Mouse (Mus musculus): ENCODE results near the gene Nudt15. TPM values are rescaled to one million over a fixed set of nuclear protein-coding genes. Genes with fewer than 3 reads are reported as not detected.
"Not testable (repeated sequence)": the region's sequence is repeated elsewhere in the genome, so short reads cannot be mapped to it uniquely, and the experiment has no call there.

Gene Nudt15
- 1 to 10 TPM; 3.9 to 4.4 TPM for polyA plus RNA-seq (2017; shearing (Covaris generic))

DNA sequence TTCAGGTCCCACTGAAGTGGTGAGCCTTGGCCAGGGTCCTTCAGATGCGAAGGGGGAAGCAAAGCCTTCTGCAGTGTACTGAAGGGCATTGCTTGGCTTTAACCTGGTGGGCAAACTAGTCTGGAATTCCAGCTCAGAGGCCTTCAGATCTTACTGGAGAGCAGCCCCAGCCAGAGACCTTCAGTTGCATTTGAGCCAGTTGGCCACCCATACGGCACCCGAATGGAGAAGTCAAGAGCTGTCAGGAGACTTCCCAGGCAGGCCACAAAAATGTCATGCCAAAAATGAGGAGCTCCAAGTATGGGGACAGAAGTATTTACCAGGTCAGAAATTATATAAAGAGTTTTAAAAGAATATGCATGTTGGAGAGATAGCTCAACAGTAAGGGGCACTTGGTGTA is at the start of gene Nudt15:
TSS of gene Nudt15 (minus strand) at position 192 of the 400 bp plus-strand sequence.
- no peak for ATAC-seq

- no peak for ATAC-seq
These were observed 44.1 kb upstream of the Nudt15 start for GRCm38 (mm10) chr14:73592166-73592565.

DNA sequence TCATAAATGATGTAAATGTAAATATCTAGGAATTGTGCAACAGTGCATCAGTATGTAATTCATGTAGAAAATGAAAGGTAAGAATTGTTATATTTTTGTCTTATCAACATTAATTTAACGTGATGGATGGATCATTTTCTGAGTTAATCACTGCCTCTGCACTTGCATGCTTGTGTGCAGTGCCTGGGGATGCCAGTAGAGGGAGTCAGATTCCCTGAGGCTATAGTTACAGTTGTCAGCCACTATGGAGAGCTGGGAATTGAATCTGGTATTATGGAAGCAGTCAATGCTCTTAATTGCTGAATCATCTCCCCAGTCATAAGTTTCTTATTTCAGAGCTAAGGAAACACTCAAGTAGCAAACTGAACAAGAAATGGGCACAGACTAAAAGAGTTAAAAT is 40.0 kb upstream of the Nudt15 start:
- ATAC-seq: no peak

GRCm38 (mm10) chr14:73576336-73576735 is 28.3 kb upstream of the Nudt15 start:
- ATAC-seq: no peak

GRCm38 (mm10) chr14:73574053-73574452 is 26.0 kb upstream of the Nudt15 start:
- no peak for ATAC-seq

DNA sequence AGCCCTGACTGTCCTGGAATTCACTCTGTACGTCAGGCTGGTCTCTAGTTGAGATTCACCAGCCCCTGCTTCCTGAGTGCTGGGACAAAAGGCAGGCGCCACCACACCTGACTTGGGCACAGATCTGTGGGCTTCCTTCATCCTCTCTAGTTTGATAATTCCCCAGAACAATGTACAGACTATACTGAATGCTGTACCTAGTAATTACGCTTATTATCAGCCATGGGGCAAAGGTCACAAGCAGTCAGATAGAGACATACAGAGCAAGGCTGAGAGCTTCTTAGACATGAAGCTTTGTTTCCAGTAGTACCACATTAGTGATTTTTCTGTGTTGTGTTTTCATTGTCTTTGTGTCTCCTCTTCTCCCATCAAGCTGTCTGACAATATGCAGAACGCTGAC is 23.1 kb upstream of the Nudt15 start:
- ATAC-seq: no peak

DNA sequence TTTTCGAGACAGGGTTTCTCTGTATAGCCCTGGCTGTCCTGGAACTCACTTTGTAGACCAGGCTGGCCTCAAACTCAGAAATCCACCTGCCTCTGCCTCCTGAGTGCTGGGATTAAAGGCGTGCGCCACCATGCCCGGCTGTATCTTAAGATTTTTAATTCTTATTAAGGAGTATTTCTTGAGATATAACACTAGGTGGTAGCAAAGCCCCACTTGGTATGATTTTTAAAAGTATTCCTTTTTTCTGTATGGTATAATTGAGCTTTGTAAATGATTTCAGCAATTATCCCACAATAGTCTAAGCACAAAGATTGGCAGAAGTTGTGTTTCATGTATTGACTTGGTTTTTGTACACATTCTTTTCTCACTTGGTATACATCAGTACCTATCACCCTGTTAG is 21.8 kb upstream of the Nudt15 start:
- not testable (repeated sequence) for ATAC-seq

DNA sequence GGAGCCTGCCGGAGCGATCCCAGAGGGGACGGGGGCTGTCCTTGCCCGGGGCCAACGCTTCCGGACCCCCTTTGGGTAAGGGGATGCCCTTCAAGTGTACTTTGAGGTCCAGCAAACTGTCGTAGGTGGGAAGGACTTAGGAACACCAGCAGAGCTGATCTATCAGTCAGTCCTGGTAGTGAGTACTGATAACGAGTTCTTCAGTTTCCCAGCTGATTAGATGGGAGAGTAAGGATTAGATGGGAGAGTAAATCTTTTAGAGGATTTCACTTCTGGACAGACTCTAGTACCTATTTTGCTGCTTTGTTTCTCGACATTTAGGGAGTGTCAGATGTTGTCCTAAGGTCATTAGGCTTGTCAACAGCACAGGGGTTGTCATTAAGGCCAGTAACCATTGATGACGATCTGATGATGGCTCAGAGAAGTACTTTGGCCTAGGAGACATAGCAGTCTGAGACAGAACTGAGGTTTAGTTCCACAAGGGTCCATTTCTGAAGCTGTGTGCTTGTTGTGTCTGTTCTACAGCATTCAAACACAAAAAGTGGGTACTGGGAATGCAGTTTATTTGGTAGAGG is 5.2 kb upstream of the Nudt15 start:
- ATAC-seq: no peak

DNA sequence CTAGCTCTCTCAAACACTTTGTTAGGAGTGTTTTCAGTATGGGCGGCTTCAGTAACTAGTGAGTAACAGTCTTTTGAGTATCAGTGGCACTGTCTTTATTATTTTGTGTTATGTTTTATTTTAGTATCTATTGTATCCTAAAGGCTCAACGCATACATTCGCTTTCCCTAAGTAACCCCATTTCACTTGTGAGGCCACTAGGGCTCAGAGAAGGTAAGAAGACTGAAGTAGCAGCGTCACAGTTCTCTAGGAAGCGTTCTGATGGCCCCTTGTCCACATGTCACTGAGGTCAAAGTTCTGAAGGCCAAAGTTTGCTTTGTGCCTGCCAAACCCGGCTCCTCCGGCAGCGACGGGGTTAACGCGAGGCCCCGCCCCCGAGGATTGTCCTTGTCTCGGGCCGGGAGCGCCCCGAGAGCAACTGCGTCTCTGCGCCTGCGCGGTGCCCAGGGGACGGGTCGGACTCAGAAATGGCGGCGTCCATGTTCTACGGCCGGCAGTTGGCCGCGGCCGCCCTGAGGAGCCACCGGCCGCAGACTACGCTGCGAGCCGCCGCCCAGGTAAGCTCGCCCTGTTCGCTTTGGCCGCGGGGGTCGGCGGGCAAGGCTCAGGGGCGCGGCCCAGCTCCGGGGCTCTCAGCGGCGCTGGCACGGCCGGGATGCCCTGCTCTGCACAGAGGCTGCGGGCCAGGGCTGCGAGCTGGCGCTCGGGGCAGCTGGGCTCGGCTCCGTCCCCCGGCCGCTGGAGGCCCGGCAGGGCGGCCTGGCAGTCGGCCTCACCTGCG is 4.5 kb upstream of the Nudt15 start:
- ATAC-seq: peak; percentile 97

DNA sequence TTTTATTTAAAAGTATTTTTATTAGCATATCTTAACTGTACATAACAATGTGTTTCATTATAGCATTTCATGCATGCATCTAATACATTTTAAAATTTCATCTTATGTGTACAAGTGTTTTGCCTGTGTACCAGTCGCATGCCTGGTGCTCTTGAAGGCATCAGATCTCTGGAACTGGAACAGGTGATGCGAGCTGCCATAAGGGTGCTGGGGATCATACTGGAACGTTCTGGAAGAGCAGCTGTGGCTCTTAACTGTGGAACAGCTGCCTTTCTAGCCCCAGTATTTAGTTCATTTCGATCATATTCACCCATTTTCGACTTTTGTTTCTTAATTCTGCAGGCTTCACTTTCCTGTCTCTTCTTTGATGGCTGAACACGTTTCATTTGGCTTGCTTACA is 3.1 kb upstream of the Nudt15 start:
- no peak for ATAC-seq

GRCm38 (mm10) chr14:73550732-73551131 is 2.7 kb upstream of the Nudt15 start:
- no peak for ATAC-seq

GRCm38 (mm10) chr14:73550291-73550690 is 2.2 kb upstream of the Nudt15 start:
- no peak for ATAC-seq

DNA sequence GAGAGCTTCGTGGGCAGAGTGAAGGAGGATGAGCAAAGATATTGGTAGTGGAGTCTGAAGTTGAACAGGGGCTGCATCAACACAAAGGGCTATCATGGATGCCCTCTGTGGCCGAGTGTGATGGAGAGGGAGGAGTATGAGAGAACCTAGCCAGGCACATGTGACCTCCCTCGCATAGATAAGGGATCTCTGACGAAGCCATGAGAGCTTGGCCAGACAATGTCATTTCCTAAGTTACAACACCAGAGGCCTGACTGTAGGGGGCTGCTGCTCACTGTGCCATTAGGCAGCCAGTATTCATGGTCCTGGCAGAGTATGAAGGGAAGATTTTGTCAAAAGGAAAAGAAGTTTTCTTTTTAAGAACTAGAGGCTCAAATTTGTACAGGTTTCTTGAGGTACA is 1.0 kb downstream of the Nudt15 start:
- no peak for ATAC-seq

DNA sequence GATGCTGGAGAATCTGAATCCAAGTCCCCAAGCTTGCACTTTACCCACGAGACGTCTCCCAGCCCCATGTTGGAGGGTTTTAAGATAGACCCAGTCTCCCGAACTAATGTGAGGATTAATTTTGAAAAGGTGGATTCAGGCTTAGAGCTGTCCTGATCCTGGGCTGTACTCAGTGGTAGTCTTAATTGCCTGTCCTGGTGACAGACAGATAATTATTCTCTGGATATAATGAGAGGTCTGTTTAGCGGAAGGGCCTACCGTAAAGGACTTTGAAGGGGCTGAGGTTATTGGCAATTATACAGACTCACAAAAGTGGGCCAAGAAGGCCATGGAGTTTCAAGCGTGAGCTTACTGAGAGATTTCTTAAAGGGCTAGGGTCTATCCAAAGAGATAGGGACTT is 4.3 kb downstream of the Nudt15 start:
- no peak for ATAC-seq

DNA sequence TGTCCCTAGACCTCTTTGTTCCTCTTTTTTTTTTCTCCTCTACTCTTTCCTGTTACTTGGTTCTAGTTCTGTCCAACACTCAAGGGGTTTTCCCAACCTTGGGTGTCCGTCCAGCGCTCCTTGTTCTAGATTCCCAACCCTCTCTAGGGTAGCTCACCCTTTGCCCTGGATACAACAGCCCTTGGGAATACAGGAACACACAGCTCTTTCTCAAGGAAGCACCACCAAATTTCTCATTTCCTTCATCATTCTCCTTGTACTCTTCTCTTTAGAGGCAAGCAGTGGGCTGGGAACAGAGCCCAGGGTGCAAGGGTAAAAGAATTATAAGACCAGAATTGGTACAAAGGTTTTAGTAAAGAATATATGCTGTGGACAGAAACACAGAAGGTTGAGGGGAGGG is 12.4 kb downstream of the Nudt15 start:
- no peak for ATAC-seq

DNA sequence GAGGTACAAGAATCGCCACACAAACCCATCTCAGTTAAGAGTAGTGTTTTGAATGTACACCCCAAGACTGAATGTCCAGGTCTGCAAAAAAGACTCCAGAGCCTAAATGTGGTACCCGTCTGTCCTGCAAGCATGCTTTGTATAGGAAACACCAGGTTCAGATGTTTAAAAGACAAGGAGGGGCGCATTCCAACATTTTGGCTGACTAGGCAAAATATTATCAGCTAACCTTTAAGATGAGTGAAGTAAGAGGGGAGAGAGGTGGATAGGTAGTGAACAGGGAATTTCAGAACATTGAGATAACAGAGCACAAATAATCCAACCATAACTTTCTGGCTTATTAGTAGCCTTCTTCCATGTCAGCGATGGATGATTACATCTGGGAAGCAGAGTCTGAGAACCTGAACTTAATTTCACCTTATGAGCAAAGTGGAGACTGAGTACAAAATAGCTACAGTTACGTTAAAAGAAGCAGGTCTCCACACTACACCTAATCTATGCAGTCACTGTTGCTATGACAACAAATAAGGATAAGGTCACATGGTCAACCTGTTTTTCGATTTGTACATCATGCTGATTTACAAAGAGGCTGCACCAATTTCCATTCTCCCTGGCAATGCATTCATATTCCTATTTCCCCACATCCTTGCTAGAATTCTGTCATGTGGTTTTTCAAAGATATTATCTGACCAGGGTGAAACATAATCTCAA is 14.1 kb downstream of the Nudt15 start:
- ATAC-seq: no peak

- not testable (repeated sequence) for ATAC-seq
These were observed 19.4 kb downstream of the Nudt15 start for GRCm38 (mm10) chr14:73528661-73529060.

GRCm38 (mm10) chr14:73524766-73525448 is 23.1 kb downstream of the Nudt15 start, which contains the start of gene Sucla2:
Gene Sucla2 (plus strand): TSS chr14:73525319.
- peak; percentile 98 for ATAC-seq

DNA sequence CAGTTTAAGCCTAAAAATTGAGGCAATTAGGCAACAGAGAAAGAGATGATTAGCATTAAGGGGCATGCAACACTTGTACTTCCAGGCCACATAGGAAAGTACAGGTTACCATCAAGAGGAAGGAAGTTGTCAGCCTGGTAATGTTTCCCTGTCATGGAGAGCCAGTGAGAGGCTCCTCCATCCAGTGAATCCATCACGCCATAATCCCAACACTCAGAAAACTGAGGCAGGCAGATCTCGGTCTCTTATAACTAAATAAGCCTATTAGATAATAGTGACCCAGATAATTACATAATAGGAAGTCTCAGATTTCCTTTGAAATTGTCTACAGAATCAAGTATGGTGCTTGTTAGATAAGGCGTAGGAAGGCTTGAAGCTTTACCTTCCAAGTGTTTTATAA is 23.9 kb downstream of the Nudt15 start:
- ATAC-seq: no peak

- ATAC-seq: peak; percentile 78
These were observed 38.1 kb downstream of the Nudt15 start, which contains the start of gene Med4 for GRCm38 (mm10) chr14:73509765-73510423. Gene Med4 (plus strand): TSS chr14:73510025.

DNA sequence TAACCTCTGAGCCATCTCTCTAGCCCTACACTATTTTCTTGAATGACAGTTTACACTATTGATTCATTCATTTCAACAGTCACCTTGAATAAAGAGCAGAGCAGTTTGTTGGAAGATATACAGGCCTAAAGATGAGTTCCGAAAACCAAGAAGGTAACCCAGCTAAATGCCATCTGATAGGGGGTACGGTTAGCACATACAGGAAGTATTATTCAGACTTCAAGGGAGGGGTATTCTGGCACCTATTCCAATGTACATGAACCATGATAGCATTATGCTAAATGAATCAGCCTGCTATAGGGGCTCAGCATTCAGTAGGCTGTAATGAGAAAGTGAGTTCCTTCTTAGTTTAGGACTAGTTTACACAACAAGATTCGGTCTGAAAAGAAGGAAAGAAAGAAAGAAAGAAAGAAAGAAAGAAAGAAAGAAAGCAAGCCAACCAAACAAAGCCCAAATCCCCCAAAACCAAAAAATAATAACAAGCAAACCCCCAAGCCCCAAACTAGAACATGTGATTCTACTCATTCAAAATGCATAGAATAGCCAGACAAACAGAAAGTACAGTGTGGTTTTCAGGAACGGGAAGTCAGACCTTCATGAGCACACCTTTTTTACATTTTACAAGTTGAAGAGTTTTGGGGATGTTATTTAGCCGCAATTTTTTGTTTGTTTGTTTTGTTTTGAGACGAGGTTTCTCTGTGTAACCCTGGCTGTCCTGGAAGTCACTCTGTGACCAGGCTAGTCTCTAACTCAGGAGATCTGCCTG is 39.2 kb downstream of the Nudt15 start:
- ATAC-seq: no peak

Data from CD4-positive, CD25-positive, alpha-beta regulatory T cell, adult 4 months (primary cell).